Comparison of ENCODE assay signal across 8 mouse cellular contexts in the genomic region with DNA sequence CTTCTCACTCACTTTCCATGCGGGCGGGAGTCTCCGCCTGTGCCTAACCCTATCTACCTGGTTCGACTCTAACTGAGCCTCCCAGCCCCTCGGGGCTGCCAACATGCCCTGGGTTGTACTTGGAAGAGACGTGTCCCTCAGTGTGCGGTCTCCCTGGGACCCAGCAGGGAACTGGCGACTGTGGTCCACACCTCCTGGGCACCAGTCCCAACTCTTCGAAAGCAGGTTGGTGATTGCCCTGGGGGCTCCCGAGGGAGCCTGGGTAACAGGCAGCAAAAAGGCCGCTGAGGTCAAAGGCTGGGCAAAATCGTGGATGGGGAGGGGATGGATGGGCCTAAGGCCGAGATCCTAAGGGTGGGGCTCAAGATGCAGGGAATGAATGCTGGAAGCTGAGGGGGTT. TPM values are rescaled to one million over a fixed set of nuclear protein-coding genes. Genes with fewer than 3 reads are reported as not detected.
DNase-seq lines count a peak whose midpoint lies in the region; ATAC-seq and TF ChIP-seq lines count a peak whose summit lies in the region.

No protein-coding gene starts in this region.

- no peaks in the 10 kb centered on the region for H3K9me3 ChIP-seq in neural tube, embryonic 11.5 days (ENCODE audit: control insufficient read depth, low read length)
- no peaks in the 10 kb centered on the region for H3K9me3 ChIP-seq in limb, embryonic 10.5 days (replicated peaks)

- H3K4me1 ChIP-seq in neural tube, embryonic 11.5 days (ENCODE audit: control insufficient read depth, insufficient read depth, low read length) = peaks cover 12% of the 10 kb centered on the region
- H3K4me1 ChIP-seq in limb, embryonic 10.5 days = peaks cover 35% of the 10 kb centered on the region
- H3K4me1 ChIP-seq in olfactory bulb, adult 2 months (ENCODE audit: control insufficient read depth, insufficient read depth, low read length) = peaks cover 25% of the 10 kb centered on the region

- WGBS in neural tube, embryonic 11.5 days = 66% methylated on average over 13 of the region's 13 CpGs
- WGBS in limb, embryonic 10.5 days = 73% methylated on average over 13 of the region's 13 CpGs
- WGBS in olfactory bulb, adult 2 months = 52% methylated on average over 13 of the region's 13 CpGs

- no peak for TF ChIP-seq POLR2A in olfactory bulb, adult 2 months (IDR thresholded peaks at IDR 0.05; ENCODE audit: insufficient read depth, low read depth, low read length)

- peak overlapping the region; percentile 89 for H3K9ac ChIP-seq in neural tube, embryonic 11.5 days (ENCODE audit: low read length)

- peak; percentile 34 for DNase-seq in adrenal gland, adult 2 months
- no peak for DNase-seq in adrenal gland, adult 8-10 months
- no peak for DNase-seq in neural tube, embryonic 11.5 days (ENCODE audit: low spot score)
- DNase-seq in neural tube, embryonic 10.5 days (ENCODE audit: extremely low spot score, low spot score) = no peak
- DNase-seq in limb, embryonic 10.5 days (ENCODE audit: low spot score) = no peak
- DNase-seq in yolk sac, embryonic 10.5 days (ENCODE audit: low spot score) = no peak
- DNase-seq in layer of hippocampus, postnatal 36 days = no peak

- peak overlapping the region; percentile 71 for H3K4me2 ChIP-seq in neural tube, embryonic 11.5 days (ENCODE audit: low read depth)

- H3K4me3 ChIP-seq in neural tube, embryonic 11.5 days (ENCODE audit: low read depth, low read length) = peak overlapping the region; percentile 93
- H3K4me3 ChIP-seq in limb, embryonic 10.5 days = peak overlapping the region; percentile 93
- H3K4me3 ChIP-seq in olfactory bulb, adult 2 months (ENCODE audit: insufficient read depth, low read depth, low read length) = peak overlapping the region; percentile 92

- no peak for TF ChIP-seq CTCF in olfactory bulb, adult 2 months (IDR thresholded peaks at IDR 0.05; ENCODE audit: insufficient read depth, low read depth, low read length)

- no peak overlapping the region for H3K27ac ChIP-seq in neural tube, embryonic 11.5 days (ENCODE audit: low read depth, low read length)
- peak overlapping the region; percentile 92; the same call in 1 of the 2 replicates for H3K27ac ChIP-seq in limb, embryonic 10.5 days
- H3K27ac ChIP-seq in olfactory bulb, adult 2 months (ENCODE audit: insufficient read depth, low read depth, low read length) = no peak overlapping the region

- no peak for ATAC-seq in neural tube, embryonic 11.5 days (ENCODE audit: insufficient read depth, low FRiP score, low TSS enrichment)

- H3K36me3 ChIP-seq in neural tube, embryonic 11.5 days (ENCODE audit: control insufficient read depth, insufficient read depth, low read length) = no peaks in the 10 kb centered on the region
- H3K36me3 ChIP-seq in limb, embryonic 10.5 days = peaks cover 18% of the 10 kb centered on the region

- no peaks in the 10 kb centered on the region for H3K27me3 ChIP-seq in neural tube, embryonic 11.5 days (ENCODE audit: control insufficient read depth, insufficient read depth, low read length)
- no peaks in the 10 kb centered on the region for H3K27me3 ChIP-seq in limb, embryonic 10.5 days (ENCODE audit: low read depth, poor library complexity, severe bottlenecking)

RNA-seq across cellular contexts. Expression of a gene that starts 1.0 kb away (rescaled TPM):
- total RNA-seq in adrenal gland, adult 2 months (2021) = 10 to 100 TPM; 37.5 to 39.7 TPM
- 53.2 and 65.3 TPM in 2 replicates for polyA plus RNA-seq in adrenal gland, adult 2 months (2012; rRNA removed)
- 10 to 100 TPM; 35.6 to 41.4 (median 39.6) TPM for total RNA-seq in adrenal gland, adult 8-10 months (2022)
- 39.1 and 42.5 TPM in 2 replicates for polyA plus RNA-seq in neural tube, embryonic 11.5 days (2014; fragmentation: Nextera tagmentation; extraction: Ambion mirVana)
- 44.5 and 44.8 TPM in 2 replicates for polyA plus RNA-seq in limb, embryonic 10.5 days (2016; fragmentation: Nextera tagmentation; extraction: Ambion mirVana)
- not detected in 2 replicates for polyA plus RNA-seq in olfactory bulb, adult 2 months (2012; ENCODE audit: insufficient read depth, insufficient read length, low replicate concordance, missing spikeins)
- total RNA-seq in layer of hippocampus, postnatal 36 days (2021) = 10 to 100 TPM; 68.2 to 70.9 TPM

RNA-seq across cellular contexts. Expression of a gene that starts 34.0 kb away (rescaled TPM):
- total RNA-seq in adrenal gland, adult 2 months (2021) = 10 to 100 TPM; 51.8 to 55.3 TPM
- 70.5 and 71.0 TPM in 2 replicates for polyA plus RNA-seq in adrenal gland, adult 2 months (2012; rRNA removed)
- total RNA-seq in adrenal gland, adult 8-10 months (2022) = 10 to 100 TPM; 49.4 to 62.3 (median 54.2) TPM
- 67.7 and 71.2 TPM in 2 replicates for polyA plus RNA-seq in neural tube, embryonic 11.5 days (2014; fragmentation: Nextera tagmentation; extraction: Ambion mirVana)
- 78.0 and 80.7 TPM in 2 replicates for polyA plus RNA-seq in limb, embryonic 10.5 days (2016; fragmentation: Nextera tagmentation; extraction: Ambion mirVana)
- not detected in 2 replicates for polyA plus RNA-seq in olfactory bulb, adult 2 months (2012; ENCODE audit: insufficient read depth, insufficient read length, low replicate concordance, missing spikeins)
- total RNA-seq in layer of hippocampus, postnatal 36 days (2021) = 10 to 100 TPM; 40.9 to 44.0 TPM

RNA-seq across cellular contexts. Expression of a gene that starts 38.9 kb away (rescaled TPM):
- total RNA-seq in adrenal gland, adult 2 months (2021) = 10 to 100 TPM; 27.0 to 32.4 TPM
- polyA plus RNA-seq in adrenal gland, adult 2 months (2012; rRNA removed) = 44.6 and 46.9 TPM in 2 replicates
- 10 to 100 TPM; 30.4 to 32.5 (median 31.2) TPM for total RNA-seq in adrenal gland, adult 8-10 months (2022)
- 16.8 and 18.3 TPM in 2 replicates for polyA plus RNA-seq in neural tube, embryonic 11.5 days (2014; fragmentation: Nextera tagmentation; extraction: Ambion mirVana)
- polyA plus RNA-seq in limb, embryonic 10.5 days (2016; fragmentation: Nextera tagmentation; extraction: Ambion mirVana) = 12.2 and 14.6 TPM in 2 replicates
- polyA plus RNA-seq in olfactory bulb, adult 2 months (2012; ENCODE audit: insufficient read depth, insufficient read length, low replicate concordance, missing spikeins) = not detected in 2 replicates
- 10 to 100 TPM; 34.3 to 35.7 TPM for total RNA-seq in layer of hippocampus, postnatal 36 days (2021)

RNA-seq across cellular contexts. Expression of a gene that starts 55.4 kb away (rescaled TPM):
- total RNA-seq in adrenal gland, adult 2 months (2021) = 1 to 10 TPM; 2.0 to 2.4 TPM
- 4.2 and 6.7 TPM in 2 replicates for polyA plus RNA-seq in adrenal gland, adult 2 months (2012; rRNA removed)
- total RNA-seq in adrenal gland, adult 8-10 months (2022) = 1 to 10 TPM; 2.2 to 4.2 (median 3.8) TPM
- 10.2 and 11.0 TPM in 2 replicates for polyA plus RNA-seq in neural tube, embryonic 11.5 days (2014; fragmentation: Nextera tagmentation; extraction: Ambion mirVana)
- 6.1 and 10.6 TPM in 2 replicates for polyA plus RNA-seq in limb, embryonic 10.5 days (2016; fragmentation: Nextera tagmentation; extraction: Ambion mirVana)
- polyA plus RNA-seq in olfactory bulb, adult 2 months (2012; ENCODE audit: insufficient read depth, insufficient read length, low replicate concordance, missing spikeins) = not detected in 2 replicates
- total RNA-seq in layer of hippocampus, postnatal 36 days (2021) = 1 to 10 TPM; 5.3 to 7.3 TPM

RNA-seq across cellular contexts. Expression of a gene that starts 58.9 kb away (rescaled TPM):
- 10 to 100 TPM; 22.7 to 29.4 TPM for total RNA-seq in adrenal gland, adult 2 months (2021)
- 39.7 and 50.2 TPM in 2 replicates for polyA plus RNA-seq in adrenal gland, adult 2 months (2012; rRNA removed)
- 10 to 100 TPM; 23.9 to 26.3 (median 24.8) TPM for total RNA-seq in adrenal gland, adult 8-10 months (2022)
- polyA plus RNA-seq in neural tube, embryonic 11.5 days (2014; fragmentation: Nextera tagmentation; extraction: Ambion mirVana) = 2.4 and 2.5 TPM in 2 replicates
- polyA plus RNA-seq in limb, embryonic 10.5 days (2016; fragmentation: Nextera tagmentation; extraction: Ambion mirVana) = 3.0 TPM in 2 replicates
- not detected in 2 replicates for polyA plus RNA-seq in olfactory bulb, adult 2 months (2012; ENCODE audit: insufficient read depth, insufficient read length, low replicate concordance, missing spikeins)
- 1 to 10 TPM; 6.1 to 6.7 TPM for total RNA-seq in layer of hippocampus, postnatal 36 days (2021)

Comparison
In these comparisons a context has a peak if more than half of its experiments do, and no peak if none do; other contexts are left out.
1. RNA of a gene that starts 34.0 kb away (polyA plus RNA-seq): 78.0 to 80.7 TPM in limb, embryonic 10.5 days, 67.7 to 71.2 TPM in neural tube, embryonic 11.5 days and 70.5 to 71.0 TPM in adrenal gland, adult 2 months; not detected in olfactory bulb, adult 2 months; every median in the first group is over 10 times any median in the second.
2. RNA of a gene that starts 38.9 kb away (polyA plus RNA-seq): 44.6 to 46.9 TPM in adrenal gland, adult 2 months, 16.8 to 18.3 TPM in neural tube, embryonic 11.5 days and 12.2 to 14.6 TPM in limb, embryonic 10.5 days; not detected in olfactory bulb, adult 2 months; every median in the first group is over 10 times any median in the second.
3. Peak in every context shown above with its lines, with median percentiles within 50 percentile points of each other: H3K4me3 ChIP-seq.